Mouse (Mus musculus): ENCODE measurements at regions not wholly inside any gene's neighbourhood (a gene's known extent, or its start where the extent isn't known, plus 50 kb on each side); places are given as distances from the start of the nearest gene placed in this dataset.
A peak's percentile ranks its signal among the peaks of the same experiment; 100 is the strongest.

DNA sequence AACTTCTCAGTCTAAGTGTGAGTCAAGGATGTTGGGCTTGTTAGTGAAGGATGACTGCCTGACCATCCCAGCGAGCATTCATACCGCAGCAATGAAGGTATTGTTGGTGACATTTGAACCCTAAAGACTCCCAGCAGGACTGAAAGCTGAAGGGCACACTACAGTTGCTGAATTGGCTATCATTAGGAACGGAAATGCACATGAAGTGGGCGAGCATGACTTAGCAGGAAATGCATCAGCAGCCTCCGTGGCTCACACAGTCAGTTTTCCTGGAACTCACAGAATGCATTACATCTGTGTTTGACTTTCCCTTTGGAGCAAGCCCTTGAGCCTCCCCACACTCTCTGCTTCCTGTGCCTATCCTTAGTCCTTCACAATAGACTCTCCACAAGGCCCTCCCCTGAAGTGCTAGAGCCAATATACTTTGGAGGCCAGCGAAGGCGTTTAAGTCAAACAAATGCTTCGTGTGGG lies 63.9 kb downstream of the Tmco5 start:
- no peaks in the 10 kb centered on the region for H3K27me3 ChIP-seq
- H3K4me3 ChIP-seq, result no peak overlapping the region
- H3K36me3 ChIP-seq, result no peaks in the 10 kb centered on the region
- H3K27ac ChIP-seq (replicated peaks), result no peak overlapping the region
- H3K9me3 ChIP-seq, result no peaks in the 10 kb centered on the region
- WGBS, result 55% methylated on average over 8 of the region's 8 CpGs
- H3K9ac ChIP-seq, result no peak overlapping the region
- no peak for ATAC-seq (ENCODE audit: low read depth)
- H3K4me2 ChIP-seq, result no peak overlapping the region
- no peaks in the 10 kb centered on the region for H3K4me1 ChIP-seq (replicated peaks)

GRCm38 (mm10) chr2:116948538-116948937 lies 70.0 kb downstream of the Tmco5 start:
- WGBS, result 85% methylated on average over 3 of the region's 3 CpGs
- Histone ChIP-seq H3K4me2 (no peak overlapping the region), H3K9me3 (no peaks in the 10 kb centered on the region), H3K27me3 (no peaks in the 10 kb centered on the region), H3K27ac (replicated peaks) (no peak overlapping the region), H3K4me3 (no peak overlapping the region), H3K36me3 (no peaks in the 10 kb centered on the region), H3K9ac (no peak overlapping the region), H3K4me1 (replicated peaks) (no peaks in the 10 kb centered on the region)
- no peak for ATAC-seq (ENCODE audit: low read depth)

- H3K9ac ChIP-seq, result no peak overlapping the region
- H3K9me3 ChIP-seq, result no peaks in the 10 kb centered on the region
- H3K27ac ChIP-seq (replicated peaks), result no peak overlapping the region
- no peak overlapping the region for H3K4me3 ChIP-seq
- no peaks in the 10 kb centered on the region for H3K4me1 ChIP-seq (replicated peaks)
- H3K36me3 ChIP-seq, result no peaks in the 10 kb centered on the region
- no peak for ATAC-seq (ENCODE audit: low read depth)
- H3K27me3 ChIP-seq, result no peaks in the 10 kb centered on the region
- no peak overlapping the region for H3K4me2 ChIP-seq
- WGBS, result 87% methylated on average over 3 of the region's 3 CpGs
Observed at GRCm38 (mm10) chr2:116949741-116950140, 71.2 kb downstream of the Tmco5 start.

DNA sequence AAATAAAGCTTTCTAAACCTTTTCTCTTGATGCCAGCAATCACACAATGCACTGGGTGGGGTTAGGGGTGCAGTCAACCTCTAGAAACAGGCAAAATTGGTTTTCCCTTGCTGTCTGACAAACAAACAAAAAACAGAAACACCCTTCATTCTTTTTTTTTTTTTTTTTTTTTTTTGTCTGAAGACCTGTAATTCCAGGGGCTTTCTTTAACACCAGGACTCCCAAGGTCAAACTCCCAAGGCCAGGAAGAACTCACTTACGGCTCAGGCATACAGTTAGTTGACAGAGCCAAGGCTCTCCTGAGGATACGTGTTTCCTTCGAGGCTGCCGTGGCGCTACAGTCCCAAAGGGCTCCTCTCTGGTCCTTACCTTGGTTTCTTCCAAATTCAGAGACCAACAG lies 71.7 kb downstream of the Tmco5 start:
- H3K4me1 ChIP-seq (replicated peaks), result no peaks in the 10 kb centered on the region
- no peak overlapping the region for H3K4me3 ChIP-seq
- H3K27me3 ChIP-seq, result no peaks in the 10 kb centered on the region
- ATAC-seq (ENCODE audit: low read depth), result no peak
- H3K36me3 ChIP-seq, result no peaks in the 10 kb centered on the region
- 91% methylated on average over 5 of the region's 5 CpGs for WGBS
- no peak overlapping the region for H3K4me2 ChIP-seq
- no peak overlapping the region for H3K9ac ChIP-seq
- H3K9me3 ChIP-seq, result no peaks in the 10 kb centered on the region
- H3K27ac ChIP-seq (replicated peaks), result no peak overlapping the region

DNA sequence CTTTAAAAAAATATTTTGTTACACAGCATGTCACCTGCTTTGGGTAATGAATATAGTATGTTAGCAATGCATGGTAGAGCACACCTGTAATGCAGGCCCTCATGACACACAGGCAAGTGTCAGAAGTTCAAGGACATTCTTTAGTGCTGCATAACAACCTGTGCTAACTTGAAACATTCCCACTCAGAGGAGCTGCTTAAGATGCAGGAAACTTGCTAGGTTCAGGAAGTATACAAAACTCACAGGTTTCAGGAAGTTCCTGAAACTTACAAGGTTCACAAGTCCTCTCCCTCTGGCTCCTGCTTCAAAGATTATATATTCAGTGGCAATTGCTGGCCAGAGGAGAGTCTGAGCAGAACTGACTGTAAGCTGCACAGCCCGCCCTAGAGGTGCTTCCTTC lies 73.0 kb downstream of the Tmco5 start:
- no peak overlapping the region for H3K4me2 ChIP-seq
- no peaks in the 10 kb centered on the region for H3K9me3 ChIP-seq
- H3K4me1 ChIP-seq (replicated peaks), result no peaks in the 10 kb centered on the region
- no peaks in the 10 kb centered on the region for H3K27me3 ChIP-seq
- no peak for ATAC-seq (ENCODE audit: low read depth)
- H3K4me3 ChIP-seq, result no peak overlapping the region
- no peak overlapping the region for H3K9ac ChIP-seq
- no peaks in the 10 kb centered on the region for H3K36me3 ChIP-seq
- no peak overlapping the region for H3K27ac ChIP-seq (replicated peaks)
- 91% methylated on average over 1 of the region's 1 CpGs for WGBS

- Histone ChIP-seq H3K9ac (no peak overlapping the region), H3K36me3 (no peaks in the 10 kb centered on the region), H3K4me2 (no peak overlapping the region), H3K4me1 (replicated peaks) (no peaks in the 10 kb centered on the region), H3K9me3 (no peaks in the 10 kb centered on the region), H3K4me3 (no peak overlapping the region), H3K27me3 (no peaks in the 10 kb centered on the region), H3K27ac (replicated peaks) (no peak overlapping the region)
- no peak for ATAC-seq (ENCODE audit: low read depth)
- 94% methylated on average over 7 of the region's 7 CpGs for WGBS
Observed at GRCm38 (mm10) chr2:116954280-116954679, 75.8 kb downstream of the Tmco5 start.

DNA sequence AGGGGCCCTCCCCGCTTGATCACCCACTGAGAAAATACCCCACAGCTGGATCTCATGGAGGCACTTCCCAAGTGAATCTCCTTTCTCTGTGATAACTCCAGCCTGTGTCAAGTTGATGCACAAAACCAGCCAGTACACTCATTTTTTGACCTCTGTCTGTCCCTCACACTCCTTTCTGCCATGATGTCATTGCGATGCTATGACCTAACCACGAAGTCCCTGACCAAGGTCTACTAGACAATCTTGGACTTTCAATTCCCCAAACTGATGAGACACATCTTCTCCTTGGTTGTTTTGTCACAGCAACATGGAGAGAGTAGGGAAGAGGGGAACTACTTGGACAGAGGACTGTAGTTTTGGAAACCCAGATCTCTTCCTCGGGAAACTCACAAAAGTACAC lies 76.4 kb downstream of the Tmco5 start:
- no peaks in the 10 kb centered on the region for H3K9me3 ChIP-seq
- H3K4me2 ChIP-seq, result no peak overlapping the region
- no peak overlapping the region for H3K9ac ChIP-seq
- H3K4me3 ChIP-seq, result no peak overlapping the region
- 95% methylated on average over 4 of the region's 4 CpGs for WGBS
- no peaks in the 10 kb centered on the region for H3K4me1 ChIP-seq (replicated peaks)
- no peak for ATAC-seq (ENCODE audit: low read depth)
- H3K27me3 ChIP-seq, result no peaks in the 10 kb centered on the region
- no peaks in the 10 kb centered on the region for H3K36me3 ChIP-seq
- H3K27ac ChIP-seq (replicated peaks), result no peak overlapping the region

DNA sequence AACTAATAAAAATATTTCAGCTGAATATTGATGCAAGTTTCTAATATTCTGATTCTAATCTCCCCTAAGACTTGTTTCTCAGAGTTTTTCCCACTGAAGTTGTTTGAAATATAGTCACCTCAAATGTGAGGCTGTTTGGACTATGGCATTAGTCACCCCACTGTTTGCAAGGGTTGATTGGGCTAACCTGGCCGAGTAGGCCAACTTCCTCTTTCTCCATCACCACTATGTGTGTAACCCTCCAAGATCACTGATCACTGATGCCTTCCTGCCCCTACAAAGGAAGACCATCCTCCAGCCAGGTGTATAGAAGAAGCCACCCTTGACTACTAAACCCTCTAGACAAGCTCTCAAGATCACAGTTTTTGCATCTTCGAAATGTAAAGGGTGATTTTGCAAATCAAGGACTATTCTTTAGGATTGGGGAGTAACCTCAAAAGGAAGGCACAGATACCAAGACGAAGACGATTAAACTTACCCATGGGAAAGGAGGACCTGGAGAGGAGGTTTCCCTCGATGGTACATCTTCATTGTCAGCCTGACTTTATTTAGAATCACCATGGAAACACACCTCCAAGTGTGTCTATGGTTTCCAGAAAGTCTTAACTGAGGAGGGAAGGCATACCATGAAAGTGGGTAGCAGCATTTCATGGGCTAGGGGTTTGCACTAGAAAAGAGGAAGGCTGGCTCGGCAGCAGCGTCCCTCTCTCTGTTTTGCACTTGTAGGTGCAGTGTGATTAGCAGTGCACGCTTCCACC lies 84.8 kb downstream of the Tmco5 start:
- Histone ChIP-seq H3K9me3 (no peaks in the 10 kb centered on the region), H3K4me2 (no peak overlapping the region), H3K36me3 (no peaks in the 10 kb centered on the region), H3K27me3 (no peaks in the 10 kb centered on the region), H3K9ac (no peak overlapping the region), H3K27ac (replicated peaks) (no peak overlapping the region), H3K4me1 (replicated peaks) (no peaks in the 10 kb centered on the region), H3K4me3 (no peak overlapping the region)
- 74% methylated on average over 8 of the region's 8 CpGs for WGBS
- ATAC-seq (ENCODE audit: low read depth), result no peak

DNA sequence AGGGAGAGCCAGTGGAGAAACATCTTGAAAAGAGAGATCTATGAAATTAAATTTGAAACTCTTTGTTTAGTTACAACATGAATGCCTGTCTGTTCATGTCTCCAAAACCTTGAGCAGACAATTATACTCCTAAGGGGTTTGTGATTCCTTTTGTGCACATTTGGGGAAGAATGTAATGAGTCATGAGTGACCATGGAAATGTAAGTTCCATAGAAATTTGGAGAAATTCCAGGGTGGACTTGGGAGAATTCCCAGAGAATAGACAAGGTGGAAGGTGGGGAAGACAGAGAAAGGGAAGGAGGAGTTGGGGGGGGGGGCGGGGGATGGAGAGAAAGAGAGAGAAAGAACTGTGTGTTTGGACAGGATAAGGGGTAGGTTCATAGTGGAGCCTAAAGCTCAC lies 87.8 kb downstream of the Tmco5 start:
- peaks cover 2% of the 10 kb centered on the region; the same call in 1 of the 2 replicates for H3K4me1 ChIP-seq (replicated peaks)
- H3K9me3 ChIP-seq, result no peaks in the 10 kb centered on the region
- H3K4me2 ChIP-seq, result no peak overlapping the region
- WGBS, result 100% methylated on average over 1 of the region's 1 CpGs
- H3K4me3 ChIP-seq, result no peak overlapping the region
- no peaks in the 10 kb centered on the region for H3K27me3 ChIP-seq
- H3K36me3 ChIP-seq, result no peaks in the 10 kb centered on the region
- H3K9ac ChIP-seq, result no peak overlapping the region
- ATAC-seq (ENCODE audit: low read depth), result no peak
- no peak overlapping the region for H3K27ac ChIP-seq (replicated peaks)

- Histone ChIP-seq H3K27me3 (no peaks in the 10 kb centered on the region), H3K9me3 (no peaks in the 10 kb centered on the region), H3K4me2 (peak overlapping the region; percentile 44), H3K36me3 (no peaks in the 10 kb centered on the region), H3K27ac (replicated peaks) (peak overlapping the region; percentile 14), H3K9ac (no peak overlapping the region), H3K4me3 (no peak overlapping the region), H3K4me1 (replicated peaks) (peaks cover 44% of the 10 kb centered on the region)
- WGBS, result 7% methylated on average over 9 of the region's 9 CpGs
- ATAC-seq (ENCODE audit: low read depth), result no peak
Observed at GRCm38 (mm10) chr2:116971666-116972613, 93.4 kb downstream of the Tmco5 start.

- WGBS, result under 1% methylated on average over 6 of the region's 6 CpGs
- no peak overlapping the region for H3K9ac ChIP-seq
- no peaks in the 10 kb centered on the region for H3K27me3 ChIP-seq
- H3K4me2 ChIP-seq, result peak overlapping the region; percentile 44
- no peaks in the 10 kb centered on the region for H3K36me3 ChIP-seq
- H3K4me1 ChIP-seq (replicated peaks), result peaks cover 48% of the 10 kb centered on the region
- no peak for ATAC-seq (ENCODE audit: low read depth)
- no peaks in the 10 kb centered on the region for H3K9me3 ChIP-seq
- H3K4me3 ChIP-seq, result no peak overlapping the region
- H3K27ac ChIP-seq (replicated peaks), result peak overlapping the region; percentile 14
Observed at GRCm38 (mm10) chr2:116972614-116972985, 94.1 kb downstream of the Tmco5 start.

DNA sequence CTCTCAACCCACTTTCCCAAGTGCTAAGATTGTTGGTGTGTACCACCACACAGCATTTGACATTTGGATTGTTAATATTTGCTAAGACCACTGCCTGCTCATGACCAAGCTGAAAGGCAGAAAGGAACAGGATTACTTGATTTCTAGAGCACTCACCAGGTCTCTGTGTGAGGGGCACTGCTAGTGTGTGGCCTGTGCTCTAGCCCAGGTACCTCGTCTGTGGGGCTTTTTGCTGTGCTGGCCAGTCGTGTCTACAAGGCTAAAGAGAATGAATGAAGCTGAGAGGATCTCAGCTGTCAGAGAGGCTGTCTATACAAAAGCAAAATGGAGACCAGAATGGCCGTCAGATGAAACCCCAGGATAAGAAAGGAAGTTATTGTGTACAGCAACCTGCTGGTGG lies 95.0 kb downstream of the Tmco5 start:
- Histone ChIP-seq H3K27me3 (no peaks in the 10 kb centered on the region), H3K4me1 (replicated peaks) (peaks cover 56% of the 10 kb centered on the region), H3K9ac (no peak overlapping the region), H3K36me3 (no peaks in the 10 kb centered on the region), H3K27ac (replicated peaks) (no peak overlapping the region), H3K4me2 (no peak overlapping the region), H3K9me3 (no peaks in the 10 kb centered on the region), H3K4me3 (no peak overlapping the region)
- ATAC-seq (ENCODE audit: low read depth), result no peak
- WGBS, result 31% methylated on average over 3 of the region's 3 CpGs

All from neural tube, embryonic 13.5 days (tissue).